Mouse (Mus musculus): ENCODE measurements around the gene Rptor.

Gene Rptor

GRCm38 (mm10) chr11:119855999-119856398, 253.3 kb downstream of the Rptor start:
- peak; percentile 27 to 38 for DNase-seq (ENCODE audit: low spot score in 2 of 2)

DNA sequence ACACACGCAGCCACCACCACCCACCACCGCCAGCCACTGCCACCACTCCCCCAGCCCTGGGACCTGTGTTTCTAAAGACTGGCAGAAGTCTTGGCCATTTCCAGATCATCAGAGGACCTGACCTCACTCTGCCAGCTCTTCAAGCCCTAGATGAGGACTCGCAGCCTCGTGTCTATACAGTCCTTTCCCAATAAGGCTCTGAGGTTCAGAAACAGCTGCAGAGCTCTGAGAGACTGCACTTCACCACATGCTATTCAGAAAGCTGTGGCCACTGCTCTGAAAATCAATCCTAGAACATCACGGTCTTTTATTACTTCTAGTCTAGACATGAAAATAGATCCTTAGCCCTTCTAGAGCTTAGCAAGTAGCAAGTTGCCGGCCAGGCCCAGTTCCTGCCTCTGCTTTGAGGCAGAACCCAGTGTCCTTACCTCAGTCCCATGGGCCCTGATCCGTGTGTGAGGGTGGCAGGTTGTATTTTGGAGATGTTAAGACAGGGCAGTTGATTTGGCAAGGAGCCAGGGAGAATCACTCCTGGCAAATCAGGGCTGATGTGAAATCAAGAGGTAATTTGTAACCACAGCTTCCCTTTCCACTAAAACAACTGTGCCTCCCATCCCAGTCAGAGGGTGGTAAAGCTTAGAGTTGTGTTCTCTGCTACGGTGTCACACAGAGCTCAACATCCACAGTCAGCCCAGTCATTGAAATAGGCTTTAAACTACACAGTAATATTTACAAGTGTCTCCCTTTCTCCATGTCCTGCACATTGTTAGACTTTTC, 260.0 kb downstream of the Rptor start:
- DNase-seq (ENCODE audit: low spot score in 2 of 2) = no peak

DNA sequence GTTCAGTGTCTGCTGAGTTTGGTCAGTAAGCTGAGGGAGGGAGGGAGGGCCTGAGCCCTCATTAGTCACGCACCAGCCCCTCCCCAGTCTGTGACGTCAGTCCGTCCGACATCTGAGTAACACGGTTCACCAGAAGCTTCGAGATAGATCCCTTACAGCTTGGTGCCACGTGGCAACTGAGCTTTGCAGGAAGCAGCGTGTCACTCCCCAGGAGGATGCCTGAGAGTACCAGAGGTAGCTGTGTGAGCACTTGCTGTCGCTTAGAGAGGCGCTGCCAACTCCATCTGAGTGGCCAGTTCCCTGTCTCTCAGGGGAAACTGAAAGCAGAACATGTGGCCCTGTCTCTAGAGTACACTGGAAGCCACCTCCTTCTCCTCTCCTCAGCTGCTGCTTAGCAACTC, 260.7 kb downstream of the Rptor start:
- DNase-seq (ENCODE audit: low spot score in 2 of 2) = peak; percentile 70 to 74

DNA sequence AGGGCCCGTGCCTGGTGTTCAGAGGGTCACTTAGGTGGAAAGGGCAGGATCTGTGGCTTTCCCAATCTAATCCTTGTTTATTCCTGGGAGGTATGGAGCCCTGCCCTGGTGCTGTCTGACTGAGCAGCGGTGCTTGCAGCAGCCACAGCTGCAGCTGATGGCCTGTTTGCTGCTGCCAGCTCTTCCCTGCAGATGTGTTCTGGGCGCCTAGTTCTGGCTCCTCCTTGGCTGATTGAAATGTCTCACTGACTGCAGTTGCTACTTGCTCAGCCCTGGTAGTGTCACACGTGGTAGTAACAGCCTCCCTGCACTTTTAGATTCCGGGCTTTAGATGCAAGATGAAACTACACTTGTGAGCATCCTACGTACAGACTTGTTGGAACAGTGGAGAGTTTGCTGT, 264.1 kb downstream of the Rptor start:
- no peak for DNase-seq (ENCODE audit: low spot score in 2 of 2)

GRCm38 (mm10) chr11:119868138-119868537, 265.4 kb downstream of the Rptor start:
- DNase-seq (ENCODE audit: low spot score in 2 of 2) = no peak

DNA sequence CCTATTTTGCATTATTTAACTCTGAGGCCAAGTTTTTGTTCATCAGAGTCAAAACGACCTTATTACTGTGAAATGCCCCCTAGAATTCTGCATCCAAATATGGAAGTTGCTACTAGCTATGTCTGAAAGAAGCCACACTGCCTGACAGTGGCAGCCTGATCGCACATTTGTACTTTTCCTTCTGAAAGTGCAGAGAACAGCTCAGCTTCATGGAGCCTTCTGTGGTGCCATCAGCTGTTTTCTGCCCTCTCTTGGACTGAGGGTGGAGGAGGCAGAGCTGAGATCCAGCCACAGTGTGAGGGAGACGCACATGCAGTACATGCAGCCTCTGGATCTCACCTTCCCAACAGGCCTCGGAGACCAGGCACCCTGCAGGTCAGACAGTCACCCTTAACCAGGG, 265.9 kb downstream of the Rptor start:
- DNase-seq (ENCODE audit: low spot score in 2 of 2) = no peak

DNA sequence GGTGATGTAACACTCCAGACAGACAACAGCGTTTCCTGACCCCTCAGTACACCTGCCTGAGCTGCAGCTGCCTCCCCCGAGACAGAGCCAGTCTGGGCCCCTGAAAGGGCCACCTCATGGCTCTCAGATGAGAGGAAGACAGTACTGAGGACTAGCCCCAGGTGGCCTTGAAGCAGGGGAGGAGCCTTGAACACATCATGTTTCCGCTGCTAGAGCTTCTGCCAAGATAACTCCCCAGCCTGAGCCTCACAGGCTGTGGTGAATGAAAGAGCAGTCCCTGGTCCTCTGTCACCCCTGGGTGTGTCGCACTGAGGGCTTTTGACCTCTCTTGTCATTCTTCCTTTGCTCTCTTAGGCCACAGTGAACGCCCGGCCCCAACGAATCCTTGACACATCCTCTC, 268.4 kb downstream of the Rptor start:
- no peak for DNase-seq (ENCODE audit: low spot score in 2 of 2)

DNA sequence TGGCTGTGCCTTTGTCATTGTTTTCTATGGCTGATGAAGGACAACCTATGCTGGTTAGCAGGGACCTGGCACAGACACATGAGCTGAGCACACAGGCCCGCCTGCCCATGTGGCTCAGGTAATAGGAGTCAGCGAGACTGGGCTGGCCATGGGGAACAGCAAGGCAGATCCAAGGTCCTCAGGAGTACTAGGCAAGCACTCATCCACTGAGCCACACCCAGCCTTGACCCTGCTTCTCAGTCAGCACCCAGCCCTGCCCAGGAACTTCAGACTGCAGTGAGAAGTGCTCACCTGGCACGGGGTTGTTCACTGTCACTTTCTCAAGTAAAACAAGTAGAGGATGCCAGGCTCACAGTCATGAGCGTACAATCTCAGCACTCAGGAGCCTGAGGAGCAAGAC, 270.9 kb downstream of the Rptor start:
- no peak for DNase-seq (ENCODE audit: low spot score in 2 of 2)

DNA sequence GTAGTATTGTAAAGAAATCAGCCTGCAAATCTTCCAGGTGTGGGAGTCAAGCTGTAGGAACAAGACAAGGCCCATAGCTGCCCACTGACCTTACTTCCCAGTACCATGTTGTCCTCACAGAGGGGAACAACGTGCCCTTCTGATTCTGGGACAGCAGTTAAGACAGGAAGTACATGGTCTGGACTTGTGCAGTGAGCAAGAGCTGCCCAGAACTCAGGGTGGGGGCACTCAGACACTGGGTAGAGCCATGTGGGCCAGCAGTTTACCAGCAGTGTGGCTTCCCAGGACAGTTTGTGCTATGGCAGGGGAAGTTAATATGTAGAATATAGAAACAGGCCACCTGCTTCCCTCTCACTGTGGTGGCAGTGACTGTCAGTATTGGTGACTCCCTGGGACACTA, 272.1 kb downstream of the Rptor start:
- no peak for DNase-seq (ENCODE audit: low spot score in 2 of 2)

- DNase-seq (ENCODE audit: low spot score in 2 of 2) = no peak
These were observed 273.0 kb downstream of the Rptor start for GRCm38 (mm10) chr11:119875685-119876084.

DNA sequence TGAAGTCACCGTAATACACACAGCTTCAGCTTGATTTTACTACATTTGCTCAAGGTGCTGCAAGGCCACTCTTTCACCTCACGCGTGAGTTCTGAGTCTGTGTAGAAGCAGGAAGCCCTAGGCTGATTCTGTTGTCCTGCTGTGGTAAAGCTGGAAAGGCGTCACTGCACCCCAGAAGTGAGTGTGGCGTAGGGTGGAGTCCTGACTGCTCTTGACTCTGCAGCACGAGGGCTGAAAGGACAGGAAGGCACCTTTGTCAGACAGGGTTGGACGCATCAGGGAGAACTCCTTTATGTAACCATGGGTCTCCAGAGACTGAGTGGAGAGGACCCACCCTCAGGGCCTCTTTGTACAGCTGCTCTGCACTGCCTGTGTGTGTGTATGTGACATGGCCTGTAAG, 274.4 kb downstream of the Rptor start:
- DNase-seq (ENCODE audit: low spot score in 2 of 2) = peak in 1 of 2 experiments; percentile 37

DNA sequence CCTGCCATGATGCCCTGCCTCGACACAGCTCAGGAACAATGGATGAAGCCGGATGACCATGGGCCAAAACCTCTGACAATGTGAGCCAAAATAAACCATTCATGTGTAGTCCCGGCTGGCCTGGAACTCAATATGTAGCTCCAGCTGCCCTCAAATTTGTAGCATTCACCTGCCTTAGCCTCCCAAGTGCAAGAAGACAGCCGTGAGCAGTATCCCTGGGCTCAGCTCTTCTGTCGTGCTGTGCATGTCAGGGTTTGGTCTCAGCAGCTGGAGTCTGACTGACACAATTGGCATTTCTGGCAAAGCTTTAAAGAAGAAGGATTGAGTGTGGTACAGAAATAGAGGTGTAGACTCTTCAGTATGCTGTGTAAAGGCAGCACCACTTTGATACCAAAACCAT, 276.9 kb downstream of the Rptor start:
- no peak for DNase-seq (ENCODE audit: low spot score in 2 of 2)

DNA sequence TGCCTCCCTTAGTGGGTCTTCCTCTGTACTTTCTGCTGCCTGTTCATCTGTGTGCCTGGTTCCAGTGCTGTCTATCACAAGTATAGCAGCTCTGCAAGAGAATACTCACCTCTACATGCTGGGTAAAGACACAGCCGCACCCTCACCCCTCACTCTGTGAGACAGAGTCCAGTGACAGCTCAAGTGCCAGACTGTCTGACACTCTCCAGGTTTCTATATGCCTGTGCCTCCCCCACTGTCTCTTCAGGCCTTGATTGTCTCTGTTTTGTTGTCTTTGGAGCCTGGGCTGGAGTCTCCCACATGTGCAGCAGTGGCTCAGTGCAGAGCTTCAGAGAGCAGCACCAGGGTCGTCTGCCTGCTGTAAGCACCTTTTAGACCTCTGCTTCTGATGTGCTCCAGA, 280.9 kb downstream of the Rptor start:
- DNase-seq (ENCODE audit: low spot score in 2 of 2) = no peak

GRCm38 (mm10) chr11:119889966-119890365, 287.3 kb downstream of the Rptor start:
- no peak for DNase-seq (ENCODE audit: low spot score in 2 of 2)

GRCm38 (mm10) chr11:119891601-119892215, 289.0 kb downstream of the Rptor start:
- no peak for DNase-seq (ENCODE audit: low spot score in 2 of 2)

GRCm38 (mm10) chr11:119893667-119894236, 291.0 kb downstream of the Rptor start:
- no peak for DNase-seq (ENCODE audit: low spot score in 2 of 2)

- DNase-seq (ENCODE audit: low spot score in 2 of 2) = no peak
These were observed 291.9 kb downstream of the Rptor start for GRCm38 (mm10) chr11:119894634-119895033.

DNA sequence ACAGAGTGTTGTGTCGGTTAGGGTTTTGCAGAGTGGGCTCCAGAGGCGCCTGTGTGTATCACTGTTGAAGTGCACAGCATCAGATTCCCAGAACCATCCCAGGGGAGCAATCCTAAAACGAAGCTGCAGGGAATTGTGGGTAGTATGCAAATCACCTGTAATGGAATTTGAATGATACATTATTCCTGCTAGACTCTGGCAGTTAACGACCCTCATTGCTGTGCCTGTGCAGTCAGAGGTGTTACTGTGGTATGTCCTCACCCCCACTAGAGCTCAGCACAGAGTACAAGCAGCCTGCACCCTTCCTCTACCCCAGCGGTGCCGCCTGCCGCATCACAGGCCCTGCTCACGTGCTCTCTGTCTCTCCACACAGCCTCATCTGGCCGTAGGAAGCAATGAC, 294.3 kb downstream of the Rptor start:
- DNase-seq (ENCODE audit: low spot score in 2 of 2) = no peak

- DNase-seq (ENCODE audit: low spot score in 2 of 2) = no peak
These were observed 296.3 kb downstream of the Rptor start for GRCm38 (mm10) chr11:119898976-119899375.

DNA sequence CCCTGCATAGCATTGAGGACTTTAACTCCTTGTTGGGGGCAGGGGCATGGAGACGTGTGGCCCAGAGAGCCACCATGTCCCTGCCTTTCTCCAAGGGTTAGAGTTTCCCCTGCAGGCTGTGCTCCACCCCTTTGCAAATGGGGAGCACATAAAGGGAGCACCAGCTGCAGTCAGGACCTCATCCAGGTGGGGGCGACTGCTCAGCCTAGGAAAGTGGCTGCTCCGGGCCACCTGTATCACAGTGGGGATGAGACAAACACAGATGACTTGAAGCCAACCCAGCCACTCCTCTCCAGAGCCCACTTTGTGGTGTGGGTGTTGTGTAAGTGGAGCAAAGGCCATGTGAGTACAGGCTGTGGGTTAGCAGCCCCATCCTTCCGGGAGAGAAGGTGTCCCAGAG, 298.5 kb downstream of the Rptor start:
- DNase-seq (ENCODE audit: low spot score in 2 of 2) = no peak

- no peak for DNase-seq (ENCODE audit: low spot score in 2 of 2)
These were observed 300.2 kb downstream of the Rptor start for GRCm38 (mm10) chr11:119902891-119903290.

- DNase-seq (ENCODE audit: low spot score in 2 of 2) = peak in 1 of 2 experiments; percentile 56
These were observed 302.0 kb downstream of the Rptor start for GRCm38 (mm10) chr11:119904621-119905286.

GRCm38 (mm10) chr11:119905794-119906193, 303.1 kb downstream of the Rptor start:
- DNase-seq (ENCODE audit: low spot score in 2 of 2) = no peak
